Mouse (Mus musculus) embryo, embryonic 9.5 days (tissue): ENCODE data around the gene Mr1.

Source experiments
- DNase-seq: peaks from one replicate; pipeline ENCODE4 v3.0.0-alpha.2; 2017; ENCODE audit errors: extremely low spot score

The Mr1 gene

DNA sequence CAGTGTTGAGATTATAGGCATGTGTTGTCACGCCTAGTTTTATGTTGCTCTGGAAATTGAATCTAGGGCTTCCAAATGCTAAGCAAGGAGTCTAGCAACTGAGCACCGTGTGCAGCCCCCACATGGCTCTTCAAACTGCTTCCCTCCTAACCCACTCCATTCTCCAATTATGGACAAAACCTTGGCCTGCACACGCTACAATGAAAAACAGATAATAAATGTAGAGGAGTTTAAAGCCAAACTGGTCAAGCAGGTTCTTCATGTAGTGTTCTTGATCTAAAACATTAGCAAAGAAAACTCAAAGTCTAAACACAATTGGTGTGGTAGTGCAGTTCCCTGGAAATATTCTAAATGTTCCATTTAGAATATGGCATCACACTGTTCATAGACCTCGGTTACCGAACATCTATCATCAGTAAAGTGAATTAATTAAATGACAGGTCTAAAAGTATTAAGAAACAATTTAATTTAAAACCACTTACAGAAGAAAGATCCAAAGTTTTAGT, 19.1 kb downstream of the Mr1 start:
- DNase-seq = no peak

DNA sequence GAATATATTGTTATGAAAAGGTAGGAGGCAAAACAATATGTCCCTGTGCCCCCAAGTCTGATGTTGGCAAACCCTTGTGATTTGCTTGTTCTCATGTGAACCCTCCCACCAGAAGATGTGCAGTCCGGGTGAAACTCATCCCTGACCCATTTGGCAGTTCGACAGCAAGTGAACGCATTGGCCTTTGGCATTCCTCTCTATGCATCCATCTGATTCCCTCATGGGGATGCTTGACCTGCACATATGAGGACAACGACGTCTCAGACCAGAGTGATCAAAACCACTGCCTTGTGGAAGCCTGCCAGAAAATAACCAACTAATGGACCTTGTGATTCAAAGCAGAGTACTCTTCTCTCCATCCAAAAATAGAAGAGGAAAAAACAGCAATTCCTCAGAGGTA, 19.9 kb downstream of the Mr1 start:
- no peak for DNase-seq

DNA sequence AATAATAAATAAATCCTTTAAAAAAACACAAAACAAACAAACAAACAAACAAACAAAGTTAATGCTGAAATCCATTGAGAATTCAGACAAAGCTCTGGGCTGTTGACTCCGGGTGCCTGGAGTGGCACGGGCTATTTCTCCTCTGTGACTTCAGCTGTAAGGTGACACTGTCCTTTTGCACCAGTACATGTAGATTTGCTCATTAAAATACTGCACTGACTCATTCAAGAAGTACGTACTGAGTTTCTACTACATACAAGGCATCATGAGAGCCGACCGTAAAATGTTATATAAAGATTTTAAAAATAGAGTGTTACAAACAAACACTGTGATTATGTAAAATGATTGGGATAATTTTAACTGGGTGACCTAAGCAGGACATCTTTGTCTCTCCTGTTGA, 22.2 kb downstream of the Mr1 start:
- DNase-seq = no peak

DNA sequence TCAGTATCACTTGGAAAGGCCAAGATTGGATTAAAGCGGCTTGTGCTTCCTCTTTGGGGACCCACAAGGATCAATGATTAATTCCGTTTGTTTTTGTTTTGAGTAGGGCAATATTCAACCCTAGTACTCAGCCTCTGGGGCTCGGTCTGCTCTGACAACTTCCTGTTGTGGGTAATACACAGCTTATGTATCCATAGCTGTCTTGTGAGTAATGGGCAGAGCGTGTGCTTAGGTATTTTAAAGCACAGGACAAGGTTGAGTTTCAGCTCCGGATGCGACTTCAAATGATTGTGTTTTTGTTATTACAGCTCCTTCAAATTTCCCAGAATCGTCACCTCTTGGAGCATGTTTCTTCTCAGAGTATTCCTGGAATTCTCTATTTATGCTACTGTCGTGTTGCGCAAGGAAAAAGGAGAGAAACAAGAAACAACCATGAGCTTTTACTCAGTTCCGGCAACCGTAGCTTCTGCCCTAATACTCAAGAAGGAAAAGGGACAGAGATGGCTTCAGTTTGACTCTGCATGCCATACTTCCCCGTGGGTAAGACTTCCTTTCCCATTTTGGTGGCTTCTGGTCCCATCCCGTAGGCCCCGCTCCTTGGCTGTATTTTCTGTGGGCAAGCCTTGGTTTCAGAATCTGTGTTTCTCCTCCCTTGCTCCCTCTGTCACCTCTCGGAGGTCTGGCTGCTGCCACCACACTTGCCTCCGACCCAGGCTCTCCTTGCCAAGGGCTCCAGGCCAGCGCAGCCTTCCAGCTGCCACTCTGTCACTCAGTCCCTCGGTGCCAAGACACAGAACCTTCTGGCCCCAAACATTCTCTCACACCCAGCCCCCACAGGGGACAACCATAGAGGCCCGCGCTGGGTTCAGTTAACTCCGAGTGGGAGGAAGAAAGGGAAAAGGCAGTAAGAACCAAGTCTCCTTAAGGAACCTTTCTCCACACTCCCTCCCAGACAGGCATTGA, 24.4 kb downstream of the Mr1 start:
- no peak for DNase-seq

DNA sequence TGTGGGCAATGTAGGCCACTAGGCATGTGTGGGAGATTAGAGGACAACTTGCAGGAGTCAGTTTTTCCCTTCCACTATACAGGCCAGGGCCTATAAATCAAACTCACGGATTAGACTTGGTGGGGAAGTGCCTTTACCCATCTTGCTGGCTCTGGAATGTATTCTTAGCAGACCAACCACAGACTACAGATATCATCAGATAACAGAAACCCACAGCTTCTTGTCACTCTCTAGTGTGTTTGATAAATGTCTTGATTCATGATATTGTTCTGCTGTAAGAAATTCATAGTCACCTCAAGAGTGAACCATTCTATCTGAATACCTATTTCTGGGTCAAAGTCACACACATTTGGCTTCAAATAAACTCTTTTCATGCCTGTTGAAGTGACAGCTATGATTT, 26.9 kb downstream of the Mr1 start:
- no peak for DNase-seq

DNA sequence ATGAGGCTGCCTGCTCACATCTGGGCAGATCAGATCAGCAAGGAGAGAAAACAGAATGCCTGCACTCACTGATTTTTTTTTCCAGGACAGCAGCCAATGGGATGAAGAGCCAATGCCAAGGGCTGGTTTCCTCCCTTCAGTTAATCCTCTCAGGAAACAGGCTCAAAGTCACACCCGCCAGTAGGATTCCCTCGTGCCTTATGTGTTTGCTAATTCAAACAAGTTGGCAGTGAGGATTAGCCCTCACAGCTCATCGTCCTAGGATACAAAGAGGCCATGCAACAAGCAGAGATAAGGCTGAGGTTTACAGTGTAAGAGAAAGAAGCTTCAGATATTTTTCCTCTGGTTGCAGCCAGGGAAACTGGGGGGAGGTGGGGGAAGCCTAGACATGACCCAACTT, 32.7 kb downstream of the Mr1 start:
- DNase-seq = no peak

DNA sequence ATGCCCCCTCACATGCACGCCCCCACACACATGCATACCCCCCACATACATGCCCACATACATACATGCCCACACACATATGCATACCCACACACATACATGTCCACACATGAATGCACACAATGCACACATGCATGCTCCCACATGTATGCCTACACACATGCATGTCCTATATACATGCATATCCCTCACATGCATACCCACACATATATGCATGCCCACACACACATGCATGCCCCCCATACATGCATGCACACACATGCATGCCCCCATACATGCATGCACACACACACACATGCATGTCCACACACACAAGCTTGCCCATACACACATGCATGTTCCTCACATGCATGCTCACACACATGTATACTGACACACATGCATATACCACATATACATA, 33.7 kb downstream of the Mr1 start:
- DNase-seq = no peak

DNA sequence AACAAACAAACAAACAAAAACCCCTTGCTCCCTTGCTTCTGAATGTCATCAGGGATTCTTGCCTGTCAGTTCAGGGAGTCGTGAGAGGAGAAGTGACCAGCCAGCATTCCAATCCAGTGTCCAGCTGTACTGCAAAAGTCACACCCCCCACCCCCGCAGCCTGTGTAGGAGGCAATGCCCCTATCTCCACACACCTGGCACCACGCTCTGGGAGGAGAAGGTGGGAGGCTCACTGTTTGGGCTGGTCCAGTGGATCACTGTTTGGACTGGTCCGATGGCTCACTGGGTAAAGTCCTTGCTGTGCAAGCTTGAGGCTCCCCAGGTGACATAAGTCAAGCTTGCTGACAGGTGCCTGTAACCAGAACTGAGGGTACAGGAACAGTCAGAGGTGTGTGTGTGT, 34.5 kb downstream of the Mr1 start:
- no peak for DNase-seq

DNA sequence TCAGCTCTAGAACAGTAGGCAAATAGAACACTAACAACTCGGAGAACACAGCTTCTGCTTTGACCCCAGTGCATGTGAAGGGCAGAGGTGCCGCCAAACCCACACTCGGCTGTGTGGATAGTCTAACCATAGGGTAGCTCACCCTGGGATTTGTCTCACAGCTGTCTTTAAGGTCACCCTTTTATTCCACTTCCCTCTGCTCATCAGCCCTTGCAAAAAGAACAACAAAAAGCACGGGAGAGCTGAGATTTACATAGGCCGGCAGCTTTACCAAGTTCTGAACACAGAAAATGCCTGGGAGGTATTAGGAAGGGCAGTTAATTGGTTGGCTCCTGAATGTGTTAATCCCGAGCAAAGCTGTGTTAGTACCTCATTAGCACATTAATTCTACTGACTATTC, 35.1 kb downstream of the Mr1 start:
- DNase-seq = no peak

DNA sequence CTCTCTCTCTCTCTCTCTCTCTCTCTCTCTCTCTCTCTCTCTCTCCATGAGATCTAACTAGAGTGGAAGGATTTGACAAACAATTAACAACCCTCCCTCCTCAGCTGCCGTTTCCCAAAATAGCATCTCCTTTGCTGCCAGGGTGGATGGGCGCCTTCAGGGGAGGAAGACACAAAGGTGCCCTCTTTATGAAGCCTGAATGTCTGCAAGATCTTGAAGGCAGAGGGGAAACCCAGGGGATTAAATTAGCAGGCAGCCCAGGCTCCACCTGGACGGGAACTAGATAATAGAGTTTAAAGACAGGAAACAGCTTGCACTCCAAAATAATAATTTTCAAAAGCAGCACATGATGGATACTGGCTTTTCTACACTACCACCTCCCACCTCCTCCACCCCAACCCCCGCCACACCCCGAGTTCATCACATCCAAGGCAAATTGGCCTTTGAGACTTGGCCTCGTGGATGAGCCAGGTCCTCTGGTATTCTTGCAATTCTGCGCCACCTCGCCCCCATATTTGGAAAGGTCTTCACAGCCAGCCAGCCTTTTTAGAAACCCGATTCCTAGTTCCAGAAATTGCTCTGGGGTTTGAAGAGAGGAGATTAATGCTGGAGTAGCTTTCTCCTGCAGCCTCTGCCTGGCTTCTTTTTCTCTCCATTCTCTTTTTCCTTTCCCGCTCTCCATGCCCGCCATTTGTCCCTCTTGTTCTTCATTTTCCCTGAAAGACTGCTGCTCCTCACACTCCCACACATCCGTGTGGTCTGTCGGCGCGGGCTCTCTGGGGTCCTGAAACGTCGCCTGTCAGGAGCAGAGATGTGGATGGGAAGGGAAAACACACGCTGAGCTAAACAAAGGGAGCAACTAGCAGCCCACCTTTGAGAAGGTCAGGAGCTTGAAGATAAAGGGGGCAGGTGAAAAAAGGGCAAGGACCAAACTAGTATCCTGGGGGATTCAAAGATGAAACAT, 36.9 kb downstream of the Mr1 start:
- DNase-seq = no peak

DNA sequence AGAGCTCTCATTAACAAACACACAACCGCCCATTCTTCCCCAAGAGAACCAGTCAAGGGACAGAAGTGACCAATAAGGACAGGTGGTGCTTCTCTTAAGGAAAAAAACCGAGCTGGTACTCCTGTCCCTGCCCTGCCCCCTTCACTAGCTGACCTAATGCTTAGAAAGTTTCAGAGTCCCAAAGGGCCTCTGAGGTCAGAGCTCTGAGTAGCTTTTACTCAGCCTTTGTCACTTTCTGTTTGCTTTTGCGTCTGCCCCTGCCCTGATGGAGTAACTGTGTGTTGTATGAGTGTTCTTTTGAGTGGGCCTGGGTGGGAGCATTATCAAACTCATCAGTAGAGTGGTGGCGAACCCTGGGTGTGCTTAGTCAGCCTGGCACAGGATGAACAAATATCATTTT, 38.2 kb downstream of the Mr1 start:
- no peak for DNase-seq

DNA sequence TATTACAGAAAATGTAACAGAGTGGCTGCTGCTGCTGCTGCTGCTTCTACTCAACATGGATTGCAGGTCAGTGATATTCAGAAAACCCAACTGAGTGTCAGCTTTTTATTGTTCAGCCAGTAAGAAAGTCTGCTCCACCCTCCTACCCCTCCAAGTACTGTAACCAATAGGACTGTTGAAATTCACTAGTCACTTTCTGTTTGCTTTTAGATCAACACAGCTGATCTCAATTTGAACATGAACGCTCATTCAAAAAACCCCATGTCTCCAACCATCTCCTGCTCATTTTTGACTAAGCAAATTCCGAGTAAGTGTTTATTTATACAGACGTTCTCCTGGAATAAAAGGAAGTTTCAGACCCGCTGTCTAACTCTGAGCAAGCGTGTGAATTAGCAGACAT, 38.8 kb downstream of the Mr1 start:
- DNase-seq = no peak

DNA sequence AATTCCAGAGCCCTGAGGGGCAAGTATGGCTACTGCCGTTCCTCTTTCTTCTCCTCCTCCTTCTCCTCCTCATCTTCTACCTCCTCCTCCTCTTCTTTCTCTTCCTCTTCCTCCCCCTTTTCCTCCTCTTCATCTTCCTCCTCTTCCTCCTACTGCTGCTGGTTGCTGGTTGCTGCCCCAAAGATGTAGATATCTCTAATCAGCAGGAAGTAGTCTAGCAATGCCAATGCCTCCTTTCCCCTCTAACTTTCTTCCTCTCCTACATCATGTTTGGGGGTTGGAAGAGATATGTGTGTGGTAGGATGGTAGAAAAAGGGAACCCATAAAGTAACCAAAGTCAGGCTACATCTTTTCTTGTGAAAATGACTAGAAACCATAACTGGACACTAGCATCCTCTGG, 40.3 kb downstream of the Mr1 start:
- no peak for DNase-seq

DNA sequence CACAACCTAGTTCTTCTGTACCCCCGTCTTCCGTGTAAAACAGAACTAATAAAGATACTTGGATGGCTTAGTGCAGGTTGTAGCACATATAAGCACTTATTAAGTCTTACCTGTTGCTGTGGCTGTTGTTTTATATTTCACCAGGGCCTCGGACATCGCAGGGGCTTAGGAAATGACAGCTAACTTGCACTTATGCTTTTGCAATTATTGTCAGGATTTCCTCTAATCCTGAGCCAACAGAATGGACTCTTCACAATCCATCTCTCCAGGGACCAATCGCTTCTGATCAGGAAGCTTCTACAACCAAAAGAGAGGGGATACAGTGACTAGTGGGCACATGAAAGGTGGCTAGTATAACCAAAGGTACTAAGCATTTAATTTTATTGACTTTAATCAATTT, 42.6 kb downstream of the Mr1 start:
- no peak for DNase-seq

DNA sequence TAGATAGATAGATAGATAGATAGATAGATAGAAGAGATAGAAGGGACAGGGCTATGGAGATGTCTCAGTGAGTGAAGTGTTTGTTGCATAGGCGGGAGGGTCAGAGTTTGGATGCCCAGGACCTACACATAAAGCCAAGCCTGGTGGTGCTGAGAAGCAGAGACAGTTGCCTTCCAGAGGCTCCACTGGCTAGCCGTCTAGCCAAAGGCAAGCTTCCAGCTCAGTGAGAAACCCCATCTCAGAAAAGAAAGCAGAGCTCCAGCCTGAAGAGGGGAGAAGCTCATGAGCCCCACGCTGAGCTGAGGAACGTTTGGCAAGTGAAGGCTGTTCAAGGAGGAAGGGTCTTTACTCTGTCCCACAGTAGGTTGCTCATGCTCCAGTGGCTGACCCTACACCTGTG, 44.0 kb downstream of the Mr1 start:
- no peak for DNase-seq

DNA sequence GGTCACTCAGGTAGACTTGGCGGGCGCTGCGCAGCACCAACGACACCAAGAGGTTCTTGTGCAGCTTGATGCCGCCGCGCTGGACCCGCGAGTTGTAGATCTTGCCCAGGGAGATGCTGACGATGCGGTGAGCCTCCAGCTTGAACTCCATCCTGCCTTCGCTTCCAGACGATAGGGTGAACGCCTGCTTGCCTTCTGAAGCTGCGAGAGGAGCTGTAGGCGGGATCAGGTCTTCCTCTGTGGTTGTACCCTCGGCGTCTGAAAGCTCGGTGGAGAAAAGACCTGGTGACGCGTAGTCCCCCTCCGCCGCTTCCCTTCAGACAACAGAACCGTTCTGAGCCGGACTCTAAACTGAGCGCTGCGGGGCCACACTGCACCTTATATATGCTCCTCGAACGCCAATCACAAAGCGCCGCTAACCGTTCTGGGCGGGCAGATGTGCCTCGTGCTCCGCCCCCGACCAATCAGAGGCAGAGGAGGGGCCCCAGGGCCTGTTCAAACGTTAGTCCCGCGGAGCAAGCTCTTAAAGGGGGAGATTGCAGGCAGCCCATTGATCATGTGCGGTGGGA, 47.2 kb downstream of the Mr1 start, which contains the start of gene Ier5:
Gene Ier5, minus strand, starts transcription at position 357 of the 569 bp plus-strand sequence.
- DNase-seq = peak; percentile 98

DNA sequence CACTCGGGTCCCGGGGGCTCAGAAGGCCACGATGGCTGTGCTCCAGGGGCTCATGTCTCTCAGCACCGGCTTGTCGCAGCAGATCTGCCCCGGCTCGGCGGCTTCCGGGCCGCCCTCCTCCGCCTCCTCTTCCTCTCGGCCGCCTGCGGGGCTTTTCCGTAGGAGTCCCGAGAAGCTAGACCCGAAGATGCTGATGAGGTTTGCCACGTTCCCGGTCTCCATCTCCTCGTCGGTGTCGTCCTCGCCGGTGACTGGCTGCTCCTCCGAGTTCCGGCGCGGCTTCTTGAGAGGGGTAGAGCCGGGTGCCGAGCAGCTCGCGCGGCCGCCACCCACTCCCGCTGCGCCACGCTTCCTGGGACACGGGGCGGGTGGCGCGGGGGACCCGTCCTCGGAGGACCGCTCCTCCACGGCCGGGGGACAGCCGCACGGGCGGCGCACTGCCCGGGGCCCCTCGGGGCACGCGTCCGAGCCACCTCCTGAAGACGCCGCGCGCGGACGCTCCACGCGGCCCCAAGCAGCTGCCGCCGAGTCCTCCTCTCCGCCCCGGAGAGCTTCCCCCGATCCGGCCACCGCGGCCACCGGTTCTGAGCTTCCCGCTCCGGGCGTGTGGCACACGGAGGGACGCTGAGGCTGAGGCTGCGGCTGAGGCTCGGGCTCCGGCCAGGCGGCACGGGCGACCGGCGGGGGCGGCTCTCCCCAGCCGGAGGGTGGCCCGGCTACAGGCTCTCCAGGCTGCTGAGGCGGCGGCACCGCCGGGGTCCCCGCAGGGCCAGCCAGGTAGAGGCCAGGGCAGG, 47.9 kb downstream of the Mr1 start:
- DNase-seq = peak; percentile 69

DNA sequence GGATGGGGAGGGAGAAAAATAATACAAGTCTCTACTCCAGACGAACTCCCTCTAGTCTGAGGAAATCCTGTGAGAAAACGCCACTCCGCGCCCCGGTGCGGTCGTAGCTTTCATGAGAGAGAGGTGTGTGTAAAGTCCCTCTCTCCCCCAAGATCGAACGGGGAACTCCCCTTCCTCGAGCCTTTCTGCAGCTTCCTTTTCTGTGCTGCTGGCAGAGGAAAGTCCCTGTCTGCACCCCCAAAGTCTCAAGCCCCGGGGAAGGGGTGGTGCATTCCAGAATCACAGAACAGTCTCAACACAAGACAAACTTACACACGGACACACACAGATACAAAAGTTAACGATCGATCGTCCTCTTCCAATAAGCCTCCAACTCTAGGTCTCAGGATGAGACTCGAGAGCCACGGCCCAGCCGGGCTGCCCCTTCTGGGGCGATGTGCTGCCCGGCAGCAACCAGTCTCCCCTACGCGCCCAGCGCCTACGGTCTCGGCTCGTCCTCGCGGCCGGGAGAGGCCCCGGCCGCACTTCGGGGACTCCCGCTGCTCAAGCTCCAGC, 48.6 kb downstream of the Mr1 start:
- no peak for DNase-seq

DNA sequence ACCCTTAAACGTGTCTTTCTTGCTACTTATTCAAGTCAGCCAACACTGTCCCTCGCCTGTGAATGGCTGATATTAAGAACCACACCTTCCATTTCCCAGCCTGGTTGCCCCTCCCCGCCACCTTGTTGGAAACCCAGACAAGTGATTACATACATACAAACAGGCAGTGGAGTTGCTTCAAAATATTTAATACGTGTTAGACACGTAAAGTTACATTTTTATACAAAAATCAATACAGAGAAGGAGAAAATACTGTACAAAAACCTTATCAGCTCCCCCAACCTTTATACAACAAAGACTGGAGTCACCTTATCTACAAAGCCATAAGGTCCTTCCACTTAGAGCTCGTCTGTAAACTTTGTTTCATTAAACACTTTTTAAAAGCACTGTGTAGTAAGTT, 49.3 kb downstream of the Mr1 start:
- DNase-seq = no peak

DNA sequence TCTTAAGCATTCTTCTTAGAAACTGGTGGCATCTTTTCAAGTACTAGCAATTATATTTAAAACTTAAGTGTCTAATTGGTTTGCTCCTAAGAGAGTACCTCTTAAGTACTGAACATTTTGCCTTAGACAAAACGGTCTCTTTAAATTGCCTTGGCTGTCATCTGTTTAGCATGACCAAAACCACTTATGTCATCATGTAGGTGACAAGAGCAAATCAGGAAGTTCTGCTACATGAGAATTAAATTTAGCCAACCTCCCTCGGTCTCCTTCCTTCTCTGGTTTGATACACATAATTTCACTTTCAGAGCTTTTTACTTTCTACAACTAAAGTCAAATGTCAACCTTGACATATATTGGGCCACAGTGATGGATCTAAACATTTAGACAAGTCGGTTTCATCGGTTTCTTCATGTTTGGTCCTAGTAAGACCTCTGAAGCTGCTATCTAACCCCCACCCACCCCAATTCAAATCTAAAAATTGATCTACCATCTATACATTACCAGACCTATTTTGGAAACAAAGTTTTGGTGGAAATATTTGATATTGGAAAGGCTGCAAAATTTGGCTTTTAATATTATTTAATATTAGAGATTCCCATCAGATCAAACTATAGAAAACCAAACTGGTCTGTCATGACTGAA, 49.9 kb downstream of the Mr1 start:
- DNase-seq = no peak
